Mouse (Mus musculus) midbrain, postnatal 0 days (tissue): ENCODE measurements around the gene Igfbp2. TPM values are rescaled to one million over a fixed set of nuclear protein-coding genes. Genes with fewer than 3 reads are reported as not detected.

Experiments
- ATAC-seq: fragments of 200-750 bp; cut with Nextera tagmentation; 2 replicates; pipeline ENCODE4 v1.8.0; 2017; ENCODE audit warnings: moderate number of reproducible peaks, mild to moderate bottlenecking, moderate TSS enrichment, moderate library complexity; ENCODE audit not compliant: low FRiP score
- DNase-seq: peaks from one replicate; pipeline ENCODE4 v3.0.0-alpha.2; 2015; ENCODE audit warnings: low spot score
- H3K27ac ChIP-seq: fragments of 300-500 bp; sonication (generic); 2 replicates; pipeline ENCODE4 v1.5.1; 2014; ENCODE audit warnings: low read depth, mild to moderate bottlenecking, low read length, mixed read lengths
- H3K27me3 ChIP-seq: fragments of 300-500 bp; sonication (generic); 2 replicates; pipeline ENCODE4 v1.6.1; 2014; ENCODE audit warnings: low read length, control low read depth, mixed read lengths; ENCODE audit not compliant: insufficient read depth
- H3K36me3 ChIP-seq: fragments of 300-500 bp; sonication (generic); 2 replicates; pipeline ENCODE4 v1.6.1; 2014; ENCODE audit warnings: low read length, control low read depth, mixed read lengths; ENCODE audit not compliant: insufficient read depth
- H3K4me1 ChIP-seq: fragments of 300-500 bp; sonication (generic); 2 replicates; pipeline ENCODE4 v1.6.1; 2014; ENCODE audit warnings: mild to moderate bottlenecking, control low read depth, antibody characterized with exemption, low read length, mixed read lengths; ENCODE audit not compliant: insufficient read depth
- H3K4me2 ChIP-seq: fragments of 300-500 bp; sonication (generic); 2 replicates; pipeline ENCODE4 v1.6.1; 2014; ENCODE audit warnings: low read depth, mild to moderate bottlenecking, low read length, mixed read lengths; ENCODE audit not compliant: poor library complexity, severe bottlenecking
- H3K4me3 ChIP-seq: fragments of 300-500 bp; sonication (generic); 2 replicates; pipeline ENCODE4 v1.5.1; 2014; ENCODE audit warnings: low read depth, mild to moderate bottlenecking, low read length, moderate library complexity
- H3K9ac ChIP-seq: fragments of 300-500 bp; sonication (generic); replicated peaks from 2 replicates; pipeline ENCODE4 v1.6.1; 2014; ENCODE audit warnings: mild to moderate bottlenecking, low read length, moderate library complexity, mixed read lengths; ENCODE audit not compliant: poor library complexity, severe bottlenecking
- H3K9me3 ChIP-seq: fragments of 300-500 bp; sonication (generic); 2 replicates; pipeline ENCODE4 v1.6.1; 2016; ENCODE audit warnings: low read length, control low read depth
- CTCF ChIP-seq: IDR thresholded peaks from 2 replicates; pipeline ENCODE4 v1.5.1; 2016; ENCODE audit warnings: antibody characterized with exemption, mild to moderate bottlenecking
- WGBS: fragments of 180-500 bp; shearing (Covaris S2); extraction: QIAGEN DNeasy Blood & Tissue Kit; methylation state at CpG from one replicate; pipeline ENCODE4 v1.1.7; 2014; 5-methylcytosine and 5-hydroxymethylcytosine counted together
- polyA plus RNA-seq: library from polyadenylated mRNA; unstranded; fragments of >200 nt; fragmentation: Nextera tagmentation; extraction: Ambion mirVana; gene quantifications from 2 replicates; pipeline ENCODE4 v1.2.1, GENCODE M21; 2015
- total RNA-seq: library from RNA; depleted of rRNA; stranded (reverse); fragments of >200 nt; gene quantifications from 2 replicates; pipeline ENCODE4 v1.2.3, GENCODE M21; 2014

The Igfbp2 gene
- total and polyA plus RNA-seq, 2 experiments from 2014 or later, result 272 to 450 TPM

- ATAC-seq, result no peak
Measured at GRCm38 (mm10) chr1:72827411-72828315, 3.4 kb downstream of the Igfbp2 start.

DNA sequence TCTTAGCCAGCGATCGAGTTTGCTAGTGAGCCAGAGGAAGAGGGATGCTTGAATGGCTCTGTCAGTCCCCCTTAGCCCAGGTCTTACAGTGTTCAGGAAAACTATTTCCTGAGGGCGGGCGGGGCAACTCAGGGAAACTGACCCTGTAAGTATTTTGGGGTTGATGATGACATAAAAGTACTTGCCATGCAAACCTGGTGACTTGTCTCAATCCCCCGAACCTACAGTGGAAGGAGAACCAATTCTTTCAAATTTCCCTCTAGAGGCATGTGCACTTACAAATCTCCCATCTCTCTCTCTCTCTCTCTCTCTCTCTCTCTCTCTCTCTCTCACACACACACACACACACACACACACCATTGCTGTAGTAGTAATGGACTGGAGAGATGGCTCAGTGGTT is 4.5 kb downstream of the Igfbp2 start:
- TF ChIP-seq CTCF, result no peak
- Histone ChIP-seq H3K4me2 (no peak overlapping the region), H3K9ac (no peak overlapping the region), H3K4me3 (no peak overlapping the region), H3K4me1 (peaks cover 12% of the 10 kb centered on the region; the same call in 1 of the 2 replicates), H3K36me3 (no peaks in the 10 kb centered on the region), H3K27ac (no peak overlapping the region), H3K9me3 (no peaks in the 10 kb centered on the region), H3K27me3 (no peaks in the 10 kb centered on the region)
- ATAC-seq, result no peak
- 95% methylated on average over 5 of the region's 5 CpGs for WGBS
- no peak for DNase-seq

More at GRCm38 (mm10) chr1:72827411-72828315, 3.4 kb downstream of the Igfbp2 start:
- Histone ChIP-seq H3K9me3 (no peaks in the 10 kb centered on the region), H3K27ac (peak overlapping the region; percentile 4; the same call in 1 of the 2 replicates), H3K9ac (peak overlapping the region; percentile 74; the same call in 1 of the 2 replicates), H3K4me3 (0 out of 2 replicates have a peak overlapping the region, but pooled peaks have one; percentile 72), H3K4me2 (peak overlapping the region; percentile 96), H3K27me3 (no peaks in the 10 kb centered on the region), H3K36me3 (no peaks in the 10 kb centered on the region), H3K4me1 (peaks cover 12% of the 10 kb centered on the region; the same call in 1 of the 2 replicates)
- 14% methylated on average over 12 of the region's 12 CpGs for WGBS
- no peak for TF ChIP-seq CTCF
- no peak for DNase-seq

DNA sequence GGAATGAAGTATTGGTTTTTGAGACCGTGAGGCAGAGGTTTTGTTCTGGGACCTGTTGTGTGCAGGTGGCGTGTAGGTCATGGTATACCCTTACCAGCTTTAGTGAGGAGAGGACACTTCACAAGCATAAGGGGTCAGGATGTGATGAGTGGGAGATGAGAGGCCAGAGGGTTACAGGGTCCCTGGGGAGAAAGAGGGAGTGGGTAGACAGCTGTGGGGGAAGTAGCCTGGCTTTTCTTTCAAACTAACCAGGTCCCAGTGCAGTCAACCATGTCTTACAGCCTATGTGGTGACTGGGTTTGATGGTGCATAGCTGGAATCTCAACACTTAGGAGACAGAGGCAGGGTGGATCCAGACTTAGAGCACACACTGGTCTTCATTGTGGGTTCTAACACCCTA is 6.2 kb downstream of the Igfbp2 start:
- Histone ChIP-seq H3K9ac (no peak overlapping the region), H3K4me1 (peaks cover 12% of the 10 kb centered on the region; the same call in 1 of the 2 replicates), H3K9me3 (no peaks in the 10 kb centered on the region), H3K4me2 (no peak overlapping the region), H3K4me3 (no peak overlapping the region), H3K36me3 (no peaks in the 10 kb centered on the region), H3K27ac (no peak overlapping the region), H3K27me3 (no peaks in the 10 kb centered on the region)
- no peak for TF ChIP-seq CTCF
- WGBS, result 95% methylated on average over 2 of the region's 2 CpGs
- ATAC-seq (no peak), DNase-seq (no peak)

- Histone ChIP-seq H3K36me3 (no peaks in the 10 kb centered on the region), H3K4me2 (no peak overlapping the region), H3K4me1 (peaks cover 5% of the 10 kb centered on the region; the same call in 1 of the 2 replicates), H3K27me3 (no peaks in the 10 kb centered on the region), H3K9ac (no peak overlapping the region), H3K27ac (no peak overlapping the region), H3K4me3 (no peak overlapping the region), H3K9me3 (no peaks in the 10 kb centered on the region)
- WGBS, result 51% methylated on average over 3 of the region's 3 CpGs
- peak; percentile 89 for DNase-seq
- TF ChIP-seq CTCF, result no peak
- no peak for ATAC-seq
Measured at GRCm38 (mm10) chr1:72832715-72833153, 8.4 kb downstream of the Igfbp2 start.

GRCm38 (mm10) chr1:72833563-72833962 is 9.3 kb downstream of the Igfbp2 start:
- Histone ChIP-seq H3K36me3 (no peaks in the 10 kb centered on the region), H3K27me3 (no peaks in the 10 kb centered on the region), H3K4me3 (no peak overlapping the region), H3K4me2 (no peak overlapping the region), H3K4me1 (no peaks in the 10 kb centered on the region), H3K27ac (no peak overlapping the region), H3K9me3 (no peaks in the 10 kb centered on the region), H3K9ac (no peak overlapping the region)
- no peak for DNase-seq
- ATAC-seq, result no peak
- WGBS, result 58% methylated on average over 4 of the region's 4 CpGs
- no peak for TF ChIP-seq CTCF

DNA sequence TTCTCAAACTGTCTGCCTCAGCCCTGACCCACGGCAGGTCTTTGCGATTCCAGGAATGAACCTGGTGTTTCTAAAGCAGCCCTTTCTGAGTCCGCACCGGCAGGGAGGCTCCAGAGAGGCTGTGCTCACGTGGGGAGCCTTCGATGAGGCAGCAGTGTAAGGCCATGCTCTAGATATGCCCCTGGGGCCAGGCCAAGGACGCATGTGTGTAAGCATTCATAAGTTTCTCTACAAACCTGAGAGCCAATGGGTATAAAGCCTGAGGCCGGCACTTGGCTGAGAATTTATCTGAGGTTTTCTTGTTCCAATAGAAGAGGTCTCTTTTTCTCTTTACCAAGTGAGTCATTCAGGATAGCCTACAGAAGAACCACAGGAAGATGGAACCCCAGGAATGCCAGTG is 15.1 kb downstream of the Igfbp2 start:
- Histone ChIP-seq H3K27me3 (no peaks in the 10 kb centered on the region), H3K27ac (no peak overlapping the region), H3K36me3 (no peaks in the 10 kb centered on the region), H3K4me2 (no peak overlapping the region), H3K4me3 (no peak overlapping the region), H3K9me3 (no peaks in the 10 kb centered on the region), H3K9ac (no peak overlapping the region), H3K4me1 (no peaks in the 10 kb centered on the region)
- WGBS, result 68% methylated on average over 8 of the region's 8 CpGs
- DNase-seq, result no peak
- no peak for TF ChIP-seq CTCF
- no peak for ATAC-seq
